Mouse (Mus musculus) ovary, adult 18-20 months (tissue): Measurements from ENCODE around the gene Kif7.

Experiments used
- DNase-seq: peaks from one replicate; pipeline ENCODE4 v3.0.0; 2022; ENCODE audit warnings: low spot score, mixed read lengths

Kif7 gene

DNA sequence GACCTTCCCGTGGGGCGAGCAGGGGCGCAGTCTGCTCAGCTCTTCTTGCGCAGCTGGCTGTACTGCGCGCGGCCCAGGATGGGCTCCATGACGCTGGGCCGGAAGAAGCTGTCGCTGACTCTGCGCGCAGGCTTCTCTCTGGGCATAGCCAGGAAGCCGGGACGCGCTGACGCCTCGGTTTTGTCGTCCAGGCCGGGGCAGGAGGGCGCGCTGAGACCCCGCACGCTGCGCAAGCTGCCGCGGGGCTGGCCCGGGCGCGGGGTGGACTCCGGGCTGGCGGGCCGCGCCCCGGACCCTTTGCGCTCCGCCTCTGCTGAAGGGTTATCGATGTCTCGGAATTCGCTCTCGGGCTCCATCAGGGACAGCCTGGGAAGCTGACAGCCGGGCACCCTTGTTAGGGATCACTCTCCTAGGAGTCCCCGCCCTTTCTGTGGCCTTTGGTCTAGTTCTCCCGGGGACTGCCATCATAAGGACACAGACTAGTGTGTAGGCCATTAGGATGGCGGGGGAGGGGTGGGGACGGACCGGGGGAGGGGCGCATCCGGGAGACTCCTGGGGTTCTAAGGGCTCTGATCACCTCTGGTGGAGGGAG is 6.0 kb upstream of the Kif7 start:
- peak; percentile 21 for DNase-seq

DNA sequence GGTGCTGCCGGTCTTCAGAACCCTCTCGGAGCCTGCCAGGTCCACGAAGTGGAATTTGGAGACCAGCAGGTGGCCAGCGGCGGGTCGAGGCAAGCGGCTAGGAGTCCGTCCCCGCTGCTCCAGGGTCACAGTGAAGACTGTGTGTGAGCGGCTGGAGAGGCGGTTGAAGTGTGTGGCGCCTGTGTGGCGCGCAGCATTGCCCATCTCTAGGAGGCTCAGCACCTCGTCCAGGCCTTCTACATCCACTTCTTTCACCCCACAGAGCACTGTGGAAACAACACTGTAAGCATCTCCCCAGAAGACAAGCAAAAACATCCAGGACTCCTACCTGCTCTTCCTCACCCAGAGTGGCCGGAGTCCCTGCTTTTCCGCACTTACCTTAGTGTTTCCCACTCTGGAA is 4.7 kb downstream of the Kif7 start:
- DNase-seq, result no peak

DNA sequence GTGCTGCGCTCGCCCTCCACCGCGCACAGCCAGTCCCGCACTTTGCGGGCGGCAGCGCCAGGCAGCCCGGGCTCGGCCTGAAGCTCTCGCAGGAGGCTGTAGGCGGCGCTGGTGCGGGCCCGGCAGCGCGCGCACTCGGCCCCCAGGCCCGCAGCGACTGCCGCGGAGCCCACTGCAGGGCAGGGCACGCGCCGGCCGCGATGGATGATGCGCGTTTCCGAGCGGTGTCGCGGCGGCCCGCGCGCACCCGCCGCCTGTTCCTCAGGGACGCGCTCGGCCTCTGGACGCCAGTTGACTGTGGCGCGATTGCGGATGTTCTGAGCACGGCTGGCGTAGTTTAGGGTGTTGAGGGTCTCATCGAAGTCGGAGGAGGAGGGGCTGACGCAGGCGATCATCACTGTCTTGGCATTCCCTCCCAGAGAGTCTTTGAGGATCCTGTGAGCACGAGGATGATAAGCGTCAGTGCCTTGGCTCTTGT is 5.4 kb downstream of the Kif7 start:
- DNase-seq, result no peak

DNA sequence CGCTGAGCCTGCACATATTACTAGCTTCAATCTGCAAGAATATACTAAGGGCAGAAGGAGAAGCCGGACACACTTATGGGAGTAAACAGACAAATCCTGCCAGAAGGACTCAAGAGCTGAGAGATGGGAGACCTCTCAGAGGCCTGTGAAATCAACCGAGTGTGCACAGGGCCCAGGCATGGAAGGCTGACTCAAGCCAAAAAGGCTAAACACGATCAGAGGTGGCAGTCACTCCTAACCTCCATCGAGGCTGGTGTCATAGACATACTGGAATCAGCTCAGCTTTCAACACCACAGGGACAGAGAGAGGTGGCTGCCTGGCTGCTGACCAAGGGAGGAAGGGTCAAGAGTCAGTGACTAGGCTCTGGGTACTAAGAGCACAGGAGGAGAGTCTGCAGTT is 10.3 kb downstream of the Kif7 start:
- DNase-seq, result no peak

DNA sequence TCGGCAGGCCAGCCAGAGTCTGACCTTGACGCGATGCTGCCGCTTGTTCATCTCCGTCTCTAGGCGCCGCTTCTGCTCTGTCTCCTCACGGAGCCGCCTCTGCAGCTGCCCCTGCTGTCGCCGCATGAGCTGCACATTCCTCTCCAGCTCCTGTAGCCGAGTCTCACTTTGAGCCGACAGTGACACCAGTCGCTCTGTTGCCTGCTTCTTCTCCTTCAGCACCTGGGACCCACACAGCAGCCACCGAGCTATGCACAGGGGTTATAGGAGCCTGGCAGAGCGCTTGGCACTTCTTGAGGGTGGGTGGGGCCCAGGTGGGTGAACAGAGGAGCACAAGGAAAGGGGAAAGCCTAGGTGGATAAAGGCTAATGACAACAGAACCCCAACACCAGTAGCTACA is 12.8 kb downstream of the Kif7 start:
- no peak for DNase-seq

DNA sequence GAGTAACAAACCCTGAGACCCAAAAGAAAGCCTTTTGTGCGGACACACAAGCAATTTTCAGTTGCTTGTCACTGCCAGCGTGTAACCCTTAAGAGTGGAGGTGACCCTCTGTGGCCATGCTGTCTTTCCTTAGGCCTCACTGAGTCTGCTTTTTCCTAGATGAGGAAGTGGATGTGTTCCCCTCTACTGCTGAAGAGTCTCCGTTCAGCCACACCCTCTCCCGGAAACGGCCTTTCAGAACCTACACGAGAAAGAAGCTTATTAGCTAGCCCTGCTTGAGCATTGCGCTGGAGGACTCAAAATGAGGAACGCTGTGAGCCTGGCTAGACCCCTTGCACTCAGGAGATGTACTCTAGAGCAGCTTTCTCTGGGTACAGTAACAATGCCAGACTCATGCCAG is 19.0 kb downstream of the Kif7 start:
- no peak for DNase-seq

DNA sequence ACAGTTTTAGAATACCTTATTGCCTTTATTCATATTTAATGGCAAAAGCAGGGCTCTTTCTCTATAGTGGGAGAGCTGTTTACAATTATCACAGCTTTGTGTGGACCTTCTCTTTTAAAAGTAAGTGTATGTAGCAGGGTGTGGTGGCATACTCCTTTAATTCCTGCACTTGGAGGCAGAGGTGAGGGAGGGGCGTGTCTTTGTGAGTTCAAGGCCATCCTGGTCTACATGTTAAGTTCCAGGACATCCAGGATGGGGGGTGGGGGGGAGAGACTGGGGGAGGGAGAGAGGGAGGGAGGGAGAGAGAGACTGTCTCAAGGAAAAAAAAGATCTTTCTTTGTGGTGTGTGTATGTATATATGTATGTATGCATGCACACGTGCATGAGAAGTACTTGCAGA is 35.3 kb downstream of the Kif7 start:
- no peak for DNase-seq

DNA sequence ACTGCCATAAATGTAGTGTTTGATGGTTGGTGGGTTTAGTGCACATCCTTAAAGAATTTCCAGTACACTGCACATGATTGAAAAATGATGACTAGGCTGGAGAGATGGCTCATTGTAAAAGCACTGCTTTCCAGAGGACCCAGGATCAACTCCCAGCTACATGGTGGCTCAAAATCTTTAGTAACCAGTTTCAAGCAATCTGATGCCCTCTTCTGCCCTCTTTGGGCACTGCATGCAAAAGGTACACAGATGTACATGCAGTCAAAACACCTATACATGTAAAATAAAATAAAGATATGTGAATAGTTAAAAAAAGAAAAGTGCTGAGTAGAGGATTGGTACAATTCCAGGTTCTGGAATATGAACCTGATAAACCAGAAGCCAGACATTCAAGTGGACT is 36.3 kb downstream of the Kif7 start:
- DNase-seq, result no peak

DNA sequence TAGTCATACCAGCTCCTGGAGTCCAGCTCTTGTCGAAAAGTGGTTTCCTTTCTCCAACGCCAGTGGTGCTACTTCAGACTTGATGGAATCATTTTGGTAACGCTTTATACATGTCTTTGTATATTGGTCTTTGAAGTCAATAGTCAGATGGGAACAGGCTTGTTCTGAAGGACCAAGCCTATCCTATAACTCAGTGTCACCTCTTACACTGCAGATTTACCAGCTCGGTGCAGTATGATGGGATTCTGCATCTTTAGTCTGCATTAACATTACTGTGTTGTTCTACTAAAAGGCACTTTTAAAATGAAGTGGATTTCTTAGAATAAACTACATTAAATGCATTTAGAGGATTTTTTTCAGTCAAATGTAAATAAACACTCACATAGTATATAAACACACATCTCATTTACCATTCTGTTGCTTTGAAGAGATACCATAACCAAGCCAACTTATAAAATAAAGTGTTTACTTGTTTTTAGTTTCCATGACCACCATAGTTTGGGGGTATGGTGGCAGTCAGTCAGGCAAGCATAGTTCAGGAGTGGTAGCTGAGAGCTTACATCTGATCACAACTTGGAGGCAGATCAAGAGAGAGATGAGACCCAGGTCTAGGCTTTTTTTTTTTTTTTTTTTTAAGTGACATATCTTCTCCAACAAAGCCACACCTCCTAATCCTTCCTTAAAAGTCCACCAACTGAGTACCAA is 44.5 kb downstream of the Kif7 start:
- DNase-seq, result no peak

DNA sequence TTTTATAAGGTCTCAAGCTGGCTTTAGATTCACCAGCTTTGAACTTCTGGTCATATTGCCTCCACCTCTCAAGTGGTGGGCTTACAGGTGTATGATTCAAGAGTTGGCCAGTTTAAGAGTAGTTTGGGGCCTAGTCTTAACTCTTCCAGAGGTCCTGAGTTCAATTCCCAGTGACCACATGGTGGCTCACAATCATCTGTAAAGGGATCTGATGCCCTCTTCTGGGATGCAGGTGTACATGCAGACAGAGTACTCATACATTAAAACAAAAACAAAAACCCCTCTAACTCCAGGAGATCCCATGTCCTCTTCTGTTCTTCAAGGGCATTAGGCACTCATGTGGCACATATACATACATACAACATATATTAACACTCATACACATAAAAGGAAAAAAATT is 48.8 kb downstream of the Kif7 start:
- DNase-seq, result no peak

DNA sequence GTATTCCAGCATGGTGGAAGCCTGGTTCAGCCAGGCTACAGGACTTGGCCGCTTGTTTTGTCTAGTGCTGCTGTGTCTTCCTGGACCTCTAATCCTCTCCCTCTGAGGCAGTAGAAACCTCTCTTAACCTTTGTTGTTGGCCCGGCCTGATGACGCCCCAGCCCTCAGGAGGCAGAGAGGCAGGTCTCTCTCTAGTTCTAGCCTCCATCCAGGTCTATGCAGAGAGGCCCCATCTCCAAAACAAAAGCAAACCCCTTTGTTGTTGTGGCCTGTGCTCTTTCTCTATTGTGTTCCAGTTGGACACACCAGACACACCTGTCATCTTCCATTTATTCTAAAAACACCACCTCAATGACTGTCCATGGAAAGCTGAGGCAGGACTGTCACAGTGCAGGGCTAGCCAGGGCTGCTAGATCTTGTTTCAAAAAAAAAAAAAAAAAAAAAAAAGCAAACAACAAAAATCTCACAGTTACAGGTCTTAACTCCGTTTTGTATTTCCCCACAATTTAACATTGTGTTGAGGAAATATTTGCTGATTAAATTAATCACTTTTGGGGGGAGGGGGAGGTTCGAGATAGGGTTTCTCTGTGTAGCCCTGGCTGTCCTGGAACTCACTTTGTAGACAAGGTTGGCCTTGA is 54.1 kb downstream of the Kif7 start:
- DNase-seq, result no peak

DNA sequence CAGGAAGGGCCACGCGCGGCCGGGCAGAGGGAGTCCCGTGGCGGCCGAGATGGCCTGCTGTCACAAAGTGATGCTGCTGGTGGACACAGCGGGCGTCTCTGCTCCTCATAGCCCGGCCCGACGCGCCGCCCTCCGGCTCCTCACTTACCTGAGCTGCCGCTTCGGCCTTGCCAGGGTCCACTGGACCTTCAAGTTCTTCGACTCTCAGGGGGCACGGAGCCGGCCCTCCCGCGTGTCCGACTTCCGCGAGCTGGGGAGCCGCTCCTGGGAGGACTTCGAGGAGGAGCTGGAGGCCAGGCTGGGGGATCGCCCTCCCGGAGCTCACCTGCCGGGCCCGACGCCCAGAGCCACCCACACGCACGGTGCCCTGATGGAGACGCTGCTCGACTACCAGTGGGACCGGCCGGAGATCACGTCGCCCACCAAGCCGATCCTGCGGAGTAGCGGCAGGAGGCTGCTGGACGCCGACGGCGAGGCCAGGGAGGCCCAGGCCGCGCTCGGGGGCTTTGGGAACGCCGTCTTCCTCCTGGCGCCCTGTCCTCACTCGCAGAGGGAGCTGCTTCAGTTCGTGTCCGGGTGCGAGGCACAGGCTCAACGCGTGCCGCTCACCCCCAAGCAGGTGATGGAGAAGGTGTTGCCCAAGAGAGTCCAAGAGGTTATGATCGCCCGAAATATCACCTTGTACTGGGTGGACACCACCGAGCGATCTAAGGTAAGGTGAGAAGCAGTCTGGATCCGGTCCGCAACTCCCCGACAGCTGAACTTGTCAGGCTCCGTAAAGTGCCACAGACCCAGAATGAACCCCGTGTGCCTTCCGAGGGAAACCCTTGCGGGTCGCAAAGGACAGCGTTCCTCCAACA is 55.0 kb downstream of the Kif7 start:
- DNase-seq, result no peak

DNA sequence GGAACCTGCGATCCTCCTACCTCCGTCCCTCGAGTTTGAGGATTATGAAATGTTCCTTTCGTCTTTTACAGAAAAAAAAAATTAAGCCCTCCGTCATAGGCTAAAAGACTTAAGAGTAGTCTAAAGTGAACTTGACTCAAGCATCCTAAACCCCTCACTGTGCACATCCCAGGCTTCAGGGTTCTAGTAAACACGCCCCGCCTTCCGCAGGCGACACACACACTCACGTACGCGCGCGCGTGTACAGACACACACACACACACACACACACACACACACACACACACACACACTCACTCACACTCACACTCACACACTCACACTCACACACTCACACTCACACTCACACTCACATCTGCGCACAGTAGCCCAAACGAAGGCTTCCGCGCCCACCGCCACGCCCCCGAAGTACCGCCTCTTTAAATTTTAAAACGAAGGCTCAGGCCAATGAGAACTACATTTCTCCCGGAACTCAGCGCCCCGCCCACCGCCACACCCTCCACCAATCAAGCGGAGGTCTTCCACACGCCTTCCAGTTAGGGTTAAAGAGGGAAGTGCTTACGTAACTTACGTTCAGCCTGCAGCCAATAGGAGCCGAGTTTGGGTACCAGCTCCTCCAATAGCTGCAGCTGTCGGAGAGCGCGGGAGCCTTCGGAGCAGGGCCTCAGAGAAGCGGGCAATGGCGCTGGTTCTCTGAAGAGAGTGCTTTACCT is 55.8 kb downstream of the Kif7 start, which contains the start of gene Ticrr:
TSS of gene Ticrr (plus strand) at position 619 of the 713 bp plus-strand sequence.
- DNase-seq, result peak; percentile 95

DNA sequence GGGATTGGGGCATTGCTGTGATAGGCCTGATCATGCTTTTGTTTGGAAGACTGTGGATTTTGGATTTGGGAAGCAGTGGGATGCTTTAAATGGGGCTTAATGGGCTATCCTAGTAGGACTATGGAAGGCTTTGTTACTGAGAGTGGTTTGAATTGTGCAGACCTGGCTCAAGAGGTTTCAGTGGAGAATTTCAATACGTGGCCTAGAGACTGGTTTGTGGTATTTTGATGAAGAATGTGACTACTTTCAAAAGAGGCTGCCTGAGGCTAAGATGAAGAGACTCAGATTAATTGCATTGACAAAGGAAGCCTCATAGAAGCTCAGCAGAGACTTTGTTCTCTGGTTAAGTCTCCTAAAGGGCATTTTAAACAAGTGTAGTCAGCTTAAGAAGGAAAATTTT is 60.9 kb downstream of the Kif7 start:
- DNase-seq, result no peak

DNA sequence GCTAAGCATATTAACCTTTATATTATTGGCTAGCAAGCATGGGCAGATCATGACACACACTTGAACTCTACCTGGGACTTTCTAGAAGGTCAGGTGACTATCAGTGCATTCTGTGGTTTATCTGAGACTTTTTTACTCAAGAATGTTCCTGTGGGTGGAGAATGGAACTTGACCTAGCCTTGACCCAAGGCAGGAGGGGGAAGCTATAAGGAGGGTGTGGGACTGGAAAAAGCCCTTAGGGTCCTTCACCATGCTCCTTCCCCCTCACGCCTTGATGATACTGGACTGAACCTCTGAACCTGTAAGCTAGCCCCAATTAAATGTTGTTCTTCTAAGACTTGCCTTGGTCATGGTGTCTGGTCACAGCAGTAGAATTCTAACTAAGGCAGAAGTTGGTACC is 61.3 kb downstream of the Kif7 start:
- no peak for DNase-seq

DNA sequence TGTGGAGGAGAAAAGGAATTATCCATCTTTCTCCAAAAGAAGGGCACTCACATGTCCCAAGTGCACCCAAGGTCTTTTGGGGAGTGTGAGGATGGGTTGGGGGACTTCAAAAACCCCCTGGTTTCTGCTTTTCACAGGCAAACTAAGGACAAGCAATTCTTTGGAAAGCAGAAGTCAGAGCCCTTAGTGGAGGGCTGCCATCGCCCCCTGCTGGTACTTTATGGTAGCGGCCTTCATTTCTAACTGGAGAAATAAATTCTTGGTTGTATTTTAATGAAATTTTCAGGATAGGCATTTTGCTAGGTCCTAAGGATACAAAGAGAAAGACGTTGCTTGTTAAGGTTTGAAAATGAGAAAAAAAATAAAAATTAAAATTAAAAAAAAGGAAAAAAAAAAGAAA is 66.5 kb downstream of the Kif7 start:
- DNase-seq, result no peak
